Mouse (Mus musculus) thymus, adult 2 months (tissue): ENCODE results near the gene Lysmd1. TPM values are rescaled to one million over a fixed set of nuclear protein-coding genes. Genes with fewer than 3 reads are reported as not detected.

Experiments
- DNase-seq: peaks from one replicate; pipeline ENCODE4 v3.0.0; 2021
- H3K27ac ChIP-seq: fragments of 200-500 bp; 2 replicates; pipeline ENCODE4 v1.5.1; 2012; ENCODE audit warnings: low read length, control low read depth; ENCODE audit not compliant: control insufficient read depth, insufficient read depth
- H3K27me3 ChIP-seq: fragments of 200-500 bp; 2 replicates; pipeline ENCODE4 v1.6.1; 2012; ENCODE audit warnings: mild to moderate bottlenecking, low read length, moderate library complexity, mixed read lengths; ENCODE audit not compliant: control insufficient read depth, insufficient read depth
- H3K36me3 ChIP-seq: fragments of 200-500 bp; 2 replicates; pipeline ENCODE4 v1.6.1; 2012; ENCODE audit warnings: mild to moderate bottlenecking, low read length, moderate library complexity; ENCODE audit not compliant: control insufficient read depth, insufficient read depth
- H3K4me1 ChIP-seq: fragments of 200-500 bp; replicated peaks from 2 replicates; pipeline ENCODE4 v1.6.1; 2012; ENCODE audit warnings: low read length; ENCODE audit not compliant: control insufficient read depth, insufficient read depth
- H3K4me3 ChIP-seq: fragments of 200-500 bp; 2 replicates; pipeline ENCODE4 v1.5.1; 2012; ENCODE audit warnings: mild to moderate bottlenecking, low read length, control low read depth, moderate library complexity; ENCODE audit not compliant: control insufficient read depth, insufficient read depth
- CTCF ChIP-seq: fragments of 200-500 bp; IDR thresholded peaks from 2 replicates; pipeline ENCODE4 v1.5.1; 2012; ENCODE audit warnings: mild to moderate bottlenecking, control low read depth, low read length, moderate library complexity, borderline replicate concordance; ENCODE audit not compliant: control insufficient read depth, poor library complexity, insufficient read depth; ENCODE audit errors: extremely low read depth
- POLR2A ChIP-seq: fragments of 200-500 bp; IDR thresholded peaks from 2 replicates; pipeline ENCODE4 v1.6.1; 2012; ENCODE audit warnings: mild to moderate bottlenecking, low read length, control low read depth, moderate library complexity; ENCODE audit not compliant: control insufficient read depth, poor library complexity, insufficient read depth; ENCODE audit errors: extremely low read depth
- WGBS: fragments of 180-500 bp; shearing (Covaris S2); methylation state at CpG from one replicate; pipeline ENCODE4 v1.1.7; 2018; 5-methylcytosine and 5-hydroxymethylcytosine counted together
- polyA plus RNA-seq: library from polyadenylated mRNA; depleted of rRNA; stranded (reverse); fragments of >200 nt; gene quantifications from 2 replicates; pipeline ENCODE4 v1.2.3, GENCODE M21; 2012

Lysmd1 gene
- polyA plus RNA-seq, 1 experiment: 14.1 TPM

DNA sequence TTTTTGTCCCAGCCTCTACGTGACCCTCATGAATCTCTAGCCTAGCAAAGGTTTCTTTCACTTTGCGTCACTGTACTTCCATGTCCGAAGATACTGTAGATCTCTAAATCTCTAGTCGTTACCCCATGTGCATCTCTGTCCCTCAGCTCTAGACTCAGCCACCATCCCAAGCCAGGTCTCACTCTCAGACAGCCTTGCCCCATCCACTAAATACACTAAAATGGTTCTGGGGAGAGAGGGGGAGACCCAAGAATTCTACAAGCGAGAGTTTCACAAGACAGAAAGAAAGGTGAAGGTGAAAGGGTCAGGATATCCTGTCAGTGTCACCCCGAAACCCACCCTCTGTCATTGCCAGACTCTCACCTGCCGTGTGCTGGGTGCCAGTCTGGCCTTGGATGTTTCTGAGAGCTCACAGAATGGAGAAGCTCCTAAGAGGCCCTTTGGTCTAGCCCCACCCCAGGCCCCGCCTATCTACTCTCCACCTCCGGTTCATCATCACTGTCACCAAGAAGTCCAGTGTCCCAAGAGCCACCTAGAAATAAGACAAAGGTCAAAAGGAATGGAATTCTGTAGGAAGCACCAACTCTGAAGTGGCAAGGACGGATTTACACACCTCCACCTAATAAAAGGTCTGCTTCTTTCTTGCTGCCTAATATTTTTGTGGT is 8.2 kb downstream of the Lysmd1 start, which contains the start of gene Tnfaip8l2:
TSS of gene Tnfaip8l2 (minus strand) at position 409 of the 665 bp plus-strand sequence.
- 21% methylated on average over 10 of the region's 10 CpGs for WGBS
- Histone ChIP-seq H3K27me3 (no peaks in the 10 kb centered on the region), H3K27ac (peak within 1 kb of the TSS; percentile 97), H3K4me3 (peak within 1 kb of the TSS; percentile 42), H3K4me1 (peaks cover 32% of the 10 kb centered on the region), H3K36me3 (peaks cover 11% of the 10 kb centered on the region; the same call in 1 of the 2 replicates)
- no peak for TF ChIP-seq POLR2A
- no peak for TF ChIP-seq CTCF
- DNase-seq: peak; percentile 64

GRCm38 (mm10) chr3:95142617-95143011 is 8.7 kb downstream of the Lysmd1 start:
- no peak for TF ChIP-seq POLR2A
- TF ChIP-seq CTCF: peak; percentile 89
- Histone ChIP-seq H3K27me3 (no peaks in the 10 kb centered on the region), H3K27ac (peak overlapping the region; percentile 97; the same call in 1 of the 2 replicates), H3K36me3 (peaks cover 11% of the 10 kb centered on the region; the same call in 1 of the 2 replicates), H3K4me3 (no peak overlapping the region), H3K4me1 (peaks cover 32% of the 10 kb centered on the region)
- 8% methylated on average over 5 of the region's 5 CpGs for WGBS
- peak; percentile 91 for DNase-seq

DNA sequence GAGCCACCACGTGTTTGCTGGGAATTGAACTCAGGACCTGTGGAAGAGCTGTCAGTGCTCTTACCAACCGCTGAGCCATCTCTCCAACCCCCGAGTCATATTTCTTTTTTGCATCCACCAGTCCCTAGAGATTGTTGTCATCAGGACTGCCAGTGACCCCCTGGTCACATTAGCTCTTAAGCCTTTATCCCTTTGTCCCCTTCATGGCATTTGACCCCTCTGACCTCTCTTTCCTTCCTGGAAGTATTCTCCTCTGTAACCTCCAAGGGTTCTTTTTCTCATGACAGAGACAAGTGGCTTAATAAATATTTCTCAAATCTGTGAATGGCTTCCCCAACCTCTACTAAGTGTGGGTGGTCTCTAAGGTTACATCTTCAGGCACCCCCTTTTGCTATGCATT is 14.0 kb downstream of the Lysmd1 start:
- no peak overlapping the region for H3K27ac ChIP-seq
- no peaks in the 10 kb centered on the region for H3K36me3 ChIP-seq
- no peak for DNase-seq
- WGBS: 90% methylated on average over 3 of the region's 3 CpGs
- no peak overlapping the region for H3K4me3 ChIP-seq
- TF ChIP-seq POLR2A (no peak), CTCF (no peak)
- no peaks in the 10 kb centered on the region for H3K27me3 ChIP-seq
- no peaks in the 10 kb centered on the region for H3K4me1 ChIP-seq

- 36% methylated on average over 4 of the region's 4 CpGs for WGBS
- Histone ChIP-seq H3K4me1 (no peaks in the 10 kb centered on the region), H3K4me3 (no peak overlapping the region), H3K27me3 (no peaks in the 10 kb centered on the region), H3K36me3 (no peaks in the 10 kb centered on the region), H3K27ac (no peak overlapping the region)
- peak; percentile 74 for DNase-seq
- TF ChIP-seq POLR2A (no peak), CTCF (no peak)
These were observed 20.0 kb downstream of the Lysmd1 start for GRCm38 (mm10) chr3:95153874-95154273.

- H3K4me1 ChIP-seq: peaks cover 15% of the 10 kb centered on the region
These were observed 25.7 kb downstream of the Lysmd1 start for GRCm38 (mm10) chr3:95159511-95159986.

GRCm38 (mm10) chr3:95159987-95160963 is 26.4 kb downstream of the Lysmd1 start, which contains the start of gene Sema6c:
TSS of gene Sema6c (plus strand) at chr3:95160457.
- peak; percentile 73 for TF ChIP-seq CTCF
- 0 out of 2 replicates have a peak, but pooled peaks have one; percentile 45 for TF ChIP-seq POLR2A
- Histone ChIP-seq H3K4me1 (peaks cover 15% of the 10 kb centered on the region), H3K27ac (no peak within 1 kb of the TSS), H3K36me3 (no peaks in the 10 kb centered on the region), H3K4me3 (peak within 1 kb of the TSS; percentile 83), H3K27me3 (peaks cover 6% of the 10 kb centered on the region; the same call in 1 of the 2 replicates)
- WGBS: under 1% methylated on average over 66 of the region's 66 CpGs
- DNase-seq: peak; percentile 85

More at GRCm38 (mm10) chr3:95159511-95159986, 25.7 kb downstream of the Lysmd1 start:
- Histone ChIP-seq H3K4me3 (peak overlapping the region; percentile 83), H3K27ac (no peak overlapping the region), H3K36me3 (no peaks in the 10 kb centered on the region), H3K27me3 (peaks cover 6% of the 10 kb centered on the region; the same call in 1 of the 2 replicates)
- WGBS: 24% methylated on average over 8 of the region's 8 CpGs
- peak; percentile 3 for DNase-seq
- TF ChIP-seq POLR2A (no peak), CTCF (no peak)
